Mouse (Mus musculus): ENCODE measurements around the gene 1700037H04Rik. TPM values are rescaled to one million over a fixed set of nuclear protein-coding genes. Genes with fewer than 3 reads are reported as not detected.

1700037H04Rik gene
- polyA plus RNA-seq, 1 experiment: 60.1 TPM

DNA sequence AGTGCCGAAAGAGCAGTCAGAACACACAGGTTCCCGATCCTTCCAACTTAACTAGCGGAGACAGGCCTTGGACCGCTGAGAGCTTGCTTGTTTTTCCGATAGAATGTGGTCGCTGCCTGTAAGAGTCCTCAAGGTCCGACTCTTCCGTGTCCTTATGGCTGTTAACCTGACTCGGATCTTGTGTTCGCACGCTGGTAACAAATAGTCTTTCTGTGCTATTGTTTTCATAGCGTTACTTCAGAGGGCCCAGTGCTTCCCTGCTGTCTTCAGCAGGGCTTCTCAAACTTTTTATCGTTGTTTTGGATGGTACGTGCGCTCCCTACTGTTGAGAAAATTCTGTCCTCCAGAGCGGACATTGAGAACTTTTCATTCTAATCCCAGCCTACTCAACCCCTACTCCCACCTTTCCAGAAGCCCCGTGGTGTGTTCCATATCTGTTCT is 810 bp upstream of the 1700037H04Rik start:
- Histone ChIP-seq H3K27me3 (ENCODE audit: control insufficient read depth, insufficient read depth, low read length) (no peaks in the 10 kb centered on the region), H3K36me3 (ENCODE audit: control insufficient read depth, insufficient read depth, low read length) (no peaks in the 10 kb centered on the region; the same call in 1 of the 2 replicates), H3K27ac (ENCODE audit: insufficient read depth, low read length) (no peak overlapping the region; the same call in 1 of the 2 replicates), H3K4me3 (ENCODE audit: extremely low read depth, insufficient read depth, insufficient read length) (peak overlapping the region; percentile 63), H3K4me1 (ENCODE audit: control insufficient read depth, insufficient read depth, insufficient read length) (peaks cover 3% of the 10 kb centered on the region; the same call in 1 of the 2 replicates)
- peak in 1 of 2 experiments; percentile 18 for DNase-seq (ENCODE audit: low read depth in 1 of 2, low spot score in 2 of 2)
- no peak for TF ChIP-seq POLR2A (IDR thresholded peaks at IDR 0.05; ENCODE audit: low read depth, low read length)
- no peak for TF ChIP-seq CTCF (IDR thresholded peaks at IDR 0.05; ENCODE audit: extremely low read depth, insufficient read depth, insufficient read length, insufficient replicate concordance)
- WGBS: 3% methylated on average over 17 of the region's 17 CpGs

DNA sequence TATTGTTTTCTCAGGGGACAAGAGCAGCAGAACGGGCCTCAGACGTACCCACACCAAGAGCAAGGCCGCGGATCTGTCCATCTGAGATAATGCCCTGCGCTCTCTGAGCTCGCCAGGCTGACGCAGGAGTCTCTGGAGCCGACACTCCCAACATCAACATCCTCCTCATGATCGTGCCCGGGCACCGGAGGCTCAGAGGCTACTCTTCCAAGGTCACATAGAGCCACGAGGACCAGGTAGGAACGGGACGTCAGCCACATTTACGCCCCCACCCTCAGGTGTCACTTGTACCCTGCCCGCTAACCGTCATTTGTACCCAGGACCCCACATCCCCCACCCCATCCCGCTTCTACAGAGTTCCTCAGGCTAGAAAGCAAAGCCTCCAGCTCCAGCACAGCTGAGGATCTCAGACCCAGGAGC is 380 bp downstream of the 1700037H04Rik start:
- DNase-seq (ENCODE audit: low read depth in 1 of 2, low spot score in 2 of 2): no peak
- H3K4me3 ChIP-seq (ENCODE audit: extremely low read depth, insufficient read depth, insufficient read length): peak overlapping the region; percentile 67
- no peaks in the 10 kb centered on the region; the same call in 1 of the 2 replicates for H3K36me3 ChIP-seq (ENCODE audit: control insufficient read depth, insufficient read depth, low read length)
- H3K4me1 ChIP-seq (ENCODE audit: control insufficient read depth, insufficient read depth, insufficient read length): peaks cover 3% of the 10 kb centered on the region; the same call in 1 of the 2 replicates
- WGBS: 1% methylated on average over 18 of the region's 18 CpGs
- no peaks in the 10 kb centered on the region for H3K27me3 ChIP-seq (ENCODE audit: control insufficient read depth, insufficient read depth, low read length)
- H3K27ac ChIP-seq (ENCODE audit: insufficient read depth, low read length): peak overlapping the region; percentile 35; the same call in 1 of the 2 replicates
- TF ChIP-seq POLR2A (IDR thresholded peaks at IDR 0.05; ENCODE audit: low read depth, low read length): no peak
- no peak for TF ChIP-seq CTCF (IDR thresholded peaks at IDR 0.05; ENCODE audit: extremely low read depth, insufficient read depth, insufficient read length, insufficient replicate concordance)

DNA sequence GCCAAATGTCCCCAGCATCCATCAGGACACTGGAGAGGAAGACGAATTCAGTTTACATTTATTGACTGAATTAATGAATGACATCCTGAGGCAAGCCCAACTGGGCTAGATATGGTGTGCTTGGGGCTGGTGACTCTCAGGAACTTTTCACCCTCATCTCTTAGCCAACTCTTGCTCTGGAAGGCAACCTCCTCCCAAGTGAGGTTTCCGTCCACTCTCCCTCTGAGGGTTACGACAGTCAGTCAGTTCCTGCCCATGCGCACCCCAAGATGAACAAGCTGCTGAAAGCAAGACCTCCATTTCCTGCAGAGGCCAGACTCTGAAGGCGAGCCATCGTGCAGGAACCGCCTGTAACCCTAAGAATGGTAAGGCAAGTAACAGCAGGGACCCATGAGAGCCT is 2.9 kb downstream of the 1700037H04Rik start:
- peaks cover 3% of the 10 kb centered on the region; the same call in 1 of the 2 replicates for H3K4me1 ChIP-seq (ENCODE audit: control insufficient read depth, insufficient read depth, insufficient read length)
- TF ChIP-seq CTCF (IDR thresholded peaks at IDR 0.05; ENCODE audit: extremely low read depth, insufficient read depth, insufficient read length, insufficient replicate concordance): no peak
- no peak for TF ChIP-seq POLR2A (IDR thresholded peaks at IDR 0.05; ENCODE audit: low read depth, low read length)
- no peak overlapping the region for H3K4me3 ChIP-seq (ENCODE audit: extremely low read depth, insufficient read depth, insufficient read length)
- 89% methylated on average over 7 of the region's 7 CpGs for WGBS
- no peak for DNase-seq (ENCODE audit: low read depth in 1 of 2, low spot score in 2 of 2)
- H3K36me3 ChIP-seq (ENCODE audit: control insufficient read depth, insufficient read depth, low read length): peaks cover 2% of the 10 kb centered on the region; the same call in 1 of the 2 replicates
- H3K27ac ChIP-seq (ENCODE audit: insufficient read depth, low read length): no peak overlapping the region
- H3K27me3 ChIP-seq (ENCODE audit: control insufficient read depth, insufficient read depth, low read length): no peaks in the 10 kb centered on the region

DNA sequence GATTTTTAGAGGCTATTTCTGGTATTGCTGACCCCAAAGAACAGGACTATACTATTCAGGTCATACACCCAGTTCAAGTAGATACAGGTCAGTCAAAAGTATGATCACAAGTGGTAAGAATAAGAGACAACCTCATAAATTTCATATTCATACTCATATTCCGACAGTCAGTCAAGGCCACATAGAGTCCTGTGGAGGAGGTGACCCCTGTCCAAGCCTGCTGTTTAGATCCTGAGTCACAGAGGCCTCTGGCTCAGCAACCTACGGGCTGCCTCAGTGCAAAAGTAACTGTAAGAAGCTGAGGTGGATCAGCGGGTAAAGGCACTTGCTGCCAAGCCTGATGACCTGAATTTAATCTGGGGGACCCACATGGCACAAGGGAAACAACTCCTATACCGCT is 5.8 kb downstream of the 1700037H04Rik start:
- no peaks in the 10 kb centered on the region for H3K4me1 ChIP-seq (ENCODE audit: control insufficient read depth, insufficient read depth, insufficient read length)
- H3K4me3 ChIP-seq (ENCODE audit: extremely low read depth, insufficient read depth, insufficient read length): no peak overlapping the region
- no peak overlapping the region for H3K27ac ChIP-seq (ENCODE audit: insufficient read depth, low read length)
- H3K27me3 ChIP-seq (ENCODE audit: control insufficient read depth, insufficient read depth, low read length): no peaks in the 10 kb centered on the region
- TF ChIP-seq CTCF (IDR thresholded peaks at IDR 0.05; ENCODE audit: extremely low read depth, insufficient read depth, insufficient read length, insufficient replicate concordance) (no peak), POLR2A (IDR thresholded peaks at IDR 0.05; ENCODE audit: low read depth, low read length) (no peak)
- peaks cover 4% of the 10 kb centered on the region; the same call in 1 of the 2 replicates for H3K36me3 ChIP-seq (ENCODE audit: control insufficient read depth, insufficient read depth, low read length)
- no peak for DNase-seq (ENCODE audit: low read depth in 1 of 2, low spot score in 2 of 2)
- WGBS: 94% methylated on average over 4 of the region's 4 CpGs

DNA sequence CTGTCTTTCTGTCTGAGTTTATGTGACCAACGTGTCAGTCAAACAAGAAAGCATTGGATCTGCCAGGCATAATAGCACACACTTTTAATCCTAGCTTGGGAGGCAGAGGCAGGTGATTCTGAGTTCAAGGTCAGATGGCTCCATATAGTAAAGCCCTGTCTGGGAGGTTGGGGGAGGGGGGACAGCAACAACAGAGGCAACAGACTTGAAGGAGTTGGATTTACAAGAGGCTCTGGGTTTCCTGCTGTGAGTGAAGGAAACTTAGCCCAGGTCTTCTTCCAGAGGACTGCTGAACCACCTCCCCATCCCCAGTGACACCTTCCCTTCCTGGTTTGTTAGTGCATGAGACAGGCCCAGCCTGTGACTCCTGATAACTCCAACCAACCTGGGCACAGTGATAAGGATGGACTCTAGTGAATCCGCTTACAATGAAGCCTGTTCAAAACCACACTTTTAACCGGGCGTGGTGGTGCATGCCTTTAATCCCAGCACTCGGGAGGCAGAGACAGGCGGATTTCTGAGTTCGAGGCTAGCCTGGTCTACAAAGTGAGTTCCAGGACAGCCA is 7.6 kb downstream of the 1700037H04Rik start:
- no peak for DNase-seq (ENCODE audit: low read depth in 1 of 2, low spot score in 2 of 2)

DNA sequence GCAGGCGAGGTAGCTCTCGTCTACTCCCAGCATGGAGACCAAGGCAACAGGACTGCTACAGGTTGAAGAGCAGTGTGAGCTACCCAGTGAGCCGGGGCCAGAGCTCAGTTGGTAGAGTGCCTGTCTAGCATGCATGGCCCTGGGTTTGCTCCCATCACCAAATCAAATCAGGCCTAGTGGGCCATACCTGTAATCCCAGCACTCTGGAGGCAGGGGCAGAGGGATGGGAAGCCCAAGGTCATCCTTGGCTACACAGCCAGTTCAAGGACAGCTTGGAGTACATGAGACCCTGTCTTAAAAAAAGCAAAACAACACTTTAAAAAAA is 10.7 kb downstream of the 1700037H04Rik start:
- no peaks in the 10 kb centered on the region for H3K4me1 ChIP-seq (ENCODE audit: control insufficient read depth, insufficient read depth, insufficient read length)
- TF ChIP-seq CTCF (IDR thresholded peaks at IDR 0.05; ENCODE audit: extremely low read depth, insufficient read depth, insufficient read length, insufficient replicate concordance): no peak
- no peak for TF ChIP-seq POLR2A (IDR thresholded peaks at IDR 0.05; ENCODE audit: low read depth, low read length)
- H3K4me3 ChIP-seq (ENCODE audit: extremely low read depth, insufficient read depth, insufficient read length): no peak overlapping the region
- WGBS: 94% methylated on average over 3 of the region's 3 CpGs
- no peak overlapping the region for H3K27ac ChIP-seq (ENCODE audit: insufficient read depth, low read length)
- H3K36me3 ChIP-seq (ENCODE audit: control insufficient read depth, insufficient read depth, low read length): peaks cover 15% of the 10 kb centered on the region; the same call in 1 of the 2 replicates
- H3K27me3 ChIP-seq (ENCODE audit: control insufficient read depth, insufficient read depth, low read length): no peaks in the 10 kb centered on the region
- no peak for DNase-seq (ENCODE audit: low read depth in 1 of 2, low spot score in 2 of 2)

More for the DNA sequence above, 7.6 kb downstream of the 1700037H04Rik start:
- Histone ChIP-seq H3K36me3 (ENCODE audit: control insufficient read depth, insufficient read depth, low read length) (peaks cover 11% of the 10 kb centered on the region; the same call in 1 of the 2 replicates), H3K4me1 (ENCODE audit: control insufficient read depth, insufficient read depth, insufficient read length) (no peaks in the 10 kb centered on the region), H3K4me3 (ENCODE audit: extremely low read depth, insufficient read depth, insufficient read length) (no peak overlapping the region), H3K27me3 (ENCODE audit: control insufficient read depth, insufficient read depth, low read length) (no peaks in the 10 kb centered on the region), H3K27ac (ENCODE audit: insufficient read depth, low read length) (no peak overlapping the region)
- 86% methylated on average over 7 of the region's 7 CpGs for WGBS
- no peak for TF ChIP-seq POLR2A (IDR thresholded peaks at IDR 0.05; ENCODE audit: low read depth, low read length)
- no peak for TF ChIP-seq CTCF (IDR thresholded peaks at IDR 0.05; ENCODE audit: extremely low read depth, insufficient read depth, insufficient read length, insufficient replicate concordance)
